Mouse (Mus musculus) adrenal gland, postnatal 25 days (tissue): ENCODE measurements around the gene Myo7a. TPM values are rescaled to one million over a fixed set of nuclear protein-coding genes. Genes with fewer than 3 reads are reported as not detected.

Source experiments
- DNase-seq: peaks from one replicate; pipeline ENCODE4 v3.0.0; 2021; ENCODE audit warnings: mixed read lengths
- total RNA-seq: library from RNA; stranded (reverse); gene quantifications from 2 replicates; pipeline ENCODE4 v1.2.3, GENCODE M21; 2021

Myo7a gene
- total RNA-seq, 1 experiment from 2014 or later = 206 TPM

GRCm38 (mm10) chr7:98103002-98103941 is 16.1 kb downstream of the Myo7a start:
- peak; percentile 78 for DNase-seq

- no peak for DNase-seq
These were observed 16.8 kb downstream of the Myo7a start for GRCm38 (mm10) chr7:98102488-98102887.

- DNase-seq = no peak
These were observed 21.8 kb downstream of the Myo7a start for GRCm38 (mm10) chr7:98097557-98097956.

DNA sequence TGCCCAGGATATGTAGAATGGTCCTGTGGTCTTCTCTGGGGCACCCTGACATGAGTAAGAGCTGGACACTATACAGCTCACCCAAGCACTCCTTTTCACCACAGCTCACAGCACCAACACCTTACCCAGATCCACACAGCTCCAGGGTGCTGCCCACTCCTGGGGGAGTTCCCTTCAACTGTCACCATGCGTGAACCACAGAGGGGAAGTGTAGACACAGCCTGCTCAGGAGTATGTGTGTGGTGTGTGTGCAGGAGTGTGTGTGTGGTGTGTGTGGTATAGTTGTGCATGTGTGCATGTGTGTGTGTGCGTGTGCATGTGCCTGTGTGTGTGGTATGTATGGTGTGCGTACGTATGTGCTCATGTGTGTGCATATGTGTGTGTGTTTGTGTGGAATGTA is 23.5 kb downstream of the Myo7a start:
- DNase-seq = no peak

GRCm38 (mm10) chr7:98086346-98086745 is 33.0 kb downstream of the Myo7a start:
- no peak for DNase-seq

GRCm38 (mm10) chr7:98085314-98085713 is 34.0 kb downstream of the Myo7a start:
- DNase-seq = no peak

DNA sequence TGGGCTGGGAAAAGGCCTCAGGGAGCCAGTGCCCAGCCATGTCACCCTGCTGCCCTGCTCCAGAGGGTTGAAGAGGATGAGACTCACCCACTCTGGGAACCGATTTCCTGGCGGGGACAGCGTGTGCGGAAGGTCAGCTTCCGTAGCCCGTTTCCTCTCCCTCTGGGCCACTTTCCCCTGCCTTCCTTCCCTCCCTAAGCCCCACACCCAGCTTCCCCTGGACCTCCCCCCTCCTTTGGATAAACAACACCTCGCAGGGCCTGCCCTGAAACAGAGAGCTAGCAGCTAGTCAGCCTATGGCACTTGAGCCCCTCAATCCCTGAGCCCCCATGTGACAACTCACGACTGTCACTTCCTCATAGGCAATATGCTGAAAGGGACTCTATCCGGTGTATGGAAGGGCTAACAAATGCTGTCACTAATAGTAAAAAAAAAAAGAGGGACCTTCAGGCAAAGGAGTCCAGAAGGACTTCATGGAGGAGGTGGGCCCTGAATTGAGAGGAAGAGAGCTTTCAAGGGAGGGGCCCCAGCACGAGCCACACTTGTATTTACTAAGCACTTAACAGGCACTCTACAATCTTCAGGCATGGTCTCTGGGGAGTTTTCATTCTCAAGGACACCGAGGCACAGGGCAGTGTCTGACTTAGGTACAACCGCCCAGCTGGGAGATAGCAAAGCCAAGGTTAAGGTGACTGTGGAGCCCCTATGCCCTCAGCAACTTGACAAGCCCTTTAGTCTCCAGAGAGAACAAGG is 34.6 kb downstream of the Myo7a start:
- DNase-seq = no peak

- DNase-seq = no peak
These were observed 36.9 kb downstream of the Myo7a start for GRCm38 (mm10) chr7:98082376-98082775.

DNA sequence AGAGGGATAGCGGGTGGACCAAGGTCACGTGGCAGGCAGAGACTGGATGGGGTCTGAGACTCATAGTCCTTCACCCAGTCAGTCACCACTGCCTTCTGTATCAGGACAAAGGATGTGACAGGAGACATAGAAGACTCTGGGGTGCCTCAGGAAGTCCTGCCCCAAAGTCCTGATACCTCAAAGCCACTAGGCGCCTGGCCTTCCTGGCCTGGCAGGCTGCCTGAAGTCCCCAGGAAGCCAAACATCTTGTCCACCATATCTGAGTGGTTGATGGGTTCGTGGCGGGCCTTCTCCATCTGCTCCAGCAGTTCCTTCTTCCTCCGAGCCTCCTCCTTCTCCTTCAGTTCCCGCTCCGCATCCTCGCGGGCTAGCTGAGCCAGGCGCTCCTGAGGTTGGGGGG is 41.9 kb downstream of the Myo7a start:
- DNase-seq = no peak

DNA sequence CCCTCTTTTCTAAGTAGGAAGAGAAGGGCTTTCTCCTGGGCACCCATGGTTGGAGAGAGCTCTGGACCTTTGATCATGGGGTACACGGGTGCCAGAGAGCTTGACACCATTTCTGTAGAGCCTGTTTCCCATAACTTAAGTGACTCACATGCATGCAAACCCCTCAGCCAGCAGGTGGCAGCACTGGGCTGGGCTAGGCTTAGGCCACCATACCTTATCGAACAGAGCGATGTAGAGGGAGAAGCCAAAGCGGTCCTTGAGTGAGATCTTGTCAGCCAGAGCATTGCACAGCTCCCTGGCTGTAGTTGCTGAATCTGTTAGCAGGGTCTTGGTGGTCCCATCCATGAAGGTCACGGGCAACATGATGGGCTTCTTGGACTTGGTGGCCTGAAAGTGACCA is 47.7 kb downstream of the Myo7a start:
- peak; percentile 92 for DNase-seq

DNA sequence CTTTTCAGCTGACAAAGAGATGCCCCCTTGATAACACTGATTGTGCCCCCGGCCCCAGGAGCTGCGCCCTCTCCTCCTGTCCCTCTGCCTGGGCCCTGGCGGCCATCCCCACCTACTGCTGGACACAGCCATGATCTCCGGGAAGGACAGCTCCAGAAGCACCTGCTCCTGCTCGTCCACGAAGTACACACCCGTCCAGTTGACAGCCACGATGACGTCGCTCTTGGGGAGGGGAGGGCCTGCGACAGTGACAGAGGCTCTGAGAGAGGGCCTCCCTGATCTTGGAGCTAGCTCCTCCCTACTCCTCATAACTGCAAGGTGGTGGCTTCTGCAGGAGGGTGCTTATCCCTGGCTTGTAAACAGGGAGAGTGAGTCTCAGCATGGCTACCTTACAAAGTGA is 53.1 kb downstream of the Myo7a start:
- DNase-seq = no peak

DNA sequence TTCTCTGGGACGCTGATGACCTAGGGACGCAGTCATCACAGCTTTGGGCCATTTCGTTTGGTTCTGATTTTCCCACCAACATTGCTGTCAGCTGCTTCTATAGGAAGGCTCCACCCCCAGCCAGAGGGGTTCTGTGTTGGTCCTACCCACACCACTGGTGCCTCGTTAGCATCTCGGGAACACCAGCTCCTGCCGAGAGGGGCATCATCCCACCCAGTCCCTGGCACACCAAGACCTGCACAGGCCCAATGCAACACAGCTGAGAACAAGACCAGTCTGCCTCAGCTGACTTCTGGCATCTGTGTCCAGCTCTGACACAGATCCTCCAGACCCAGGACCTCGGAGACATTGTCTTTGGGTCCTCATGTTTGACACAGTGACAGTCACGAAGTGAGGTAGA is 64.4 kb downstream of the Myo7a start:
- no peak for DNase-seq

DNA sequence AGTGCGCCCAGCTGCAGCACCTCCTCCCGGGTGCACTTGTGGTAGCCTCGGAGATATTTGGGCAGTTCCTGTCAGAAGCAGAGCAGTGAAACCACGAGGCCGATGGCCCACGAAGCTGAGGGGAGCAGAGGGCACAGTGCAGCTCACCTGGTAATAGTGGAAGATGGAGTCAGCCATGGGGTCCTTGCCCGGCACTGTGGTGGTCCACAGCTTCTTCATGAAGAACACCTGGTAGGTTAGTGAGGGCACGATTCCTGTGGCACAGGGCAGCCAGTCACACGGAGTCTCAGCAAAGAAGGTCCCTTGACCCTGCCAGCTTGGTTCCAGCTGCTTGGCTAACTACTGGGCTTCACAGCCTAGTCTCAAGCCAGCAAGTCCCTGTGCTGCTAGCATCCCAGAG is 64.9 kb downstream of the Myo7a start:
- no peak for DNase-seq

- DNase-seq = peak; percentile 77
These were observed 67.3 kb downstream of the Myo7a start for GRCm38 (mm10) chr7:98051980-98052379.

DNA sequence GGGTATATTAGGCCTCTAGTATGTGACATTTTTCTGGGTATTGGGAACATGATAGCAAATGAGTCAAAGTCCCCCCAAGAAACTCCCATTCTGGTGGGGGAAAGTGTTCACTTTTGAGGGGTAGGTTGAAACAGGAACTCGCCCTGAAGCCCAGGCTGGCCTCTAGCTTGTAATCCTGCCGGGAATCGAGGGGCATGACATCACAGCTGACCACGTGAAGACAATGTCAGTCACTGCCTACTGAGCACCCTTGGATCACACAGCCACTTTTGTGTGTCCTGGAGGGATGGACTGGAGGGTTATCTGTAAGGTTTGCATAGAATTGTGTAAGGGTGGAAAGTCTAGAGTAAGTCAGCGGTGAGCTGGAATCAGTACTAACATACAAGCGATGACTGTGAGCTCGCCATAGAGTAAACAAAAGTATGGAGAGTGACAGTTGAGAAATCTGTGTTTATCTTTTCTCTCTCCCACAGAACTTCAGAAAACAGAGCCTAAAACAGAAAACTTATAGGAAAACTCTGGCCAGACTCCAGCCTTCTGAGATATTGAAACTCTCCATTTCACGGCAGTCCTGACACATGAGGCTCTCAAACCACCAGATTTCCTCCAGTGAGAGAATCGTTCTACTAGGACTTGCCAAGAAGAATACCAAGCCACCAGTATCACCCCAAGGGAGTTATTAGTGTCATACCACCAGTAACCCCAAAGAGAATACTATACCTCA is 71.1 kb downstream of the Myo7a start:
- DNase-seq = no peak

DNA sequence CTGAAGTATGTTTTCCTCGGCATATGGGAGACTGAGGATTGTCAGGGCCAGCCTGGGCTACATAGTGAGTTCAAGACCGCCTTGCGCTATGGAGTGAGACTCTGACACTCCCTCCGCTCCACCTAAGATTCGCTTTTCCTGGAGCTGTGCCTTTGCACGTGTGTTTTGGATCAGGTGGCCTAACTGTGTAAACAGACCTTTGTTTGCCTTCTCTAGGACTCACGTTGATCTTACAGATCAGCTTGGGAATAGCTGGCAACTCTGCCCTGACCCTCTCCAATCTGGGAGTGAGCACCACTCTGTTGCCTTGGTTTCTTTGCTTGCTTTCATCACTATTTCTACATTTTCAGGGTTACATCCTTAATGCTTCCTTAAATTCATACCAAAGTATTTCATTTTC is 116.7 kb downstream of the Myo7a start:
- no peak for DNase-seq

Other genes with a start within 250 kb of the Myo7a start
- not detected in 2 replicates for gene Gdpd4, start 199.6 kb downstream of the Myo7a start, total RNA-seq
- 5.2 and 5.4 TPM in 2 replicates for gene Omp, start 26.0 kb upstream of the Myo7a start, total RNA-seq
- gene Capn5, start 58.8 kb upstream of the Myo7a start, total RNA-seq = 4.0 and 9.5 TPM in 2 replicates
- 5.6 and 12.4 TPM in 2 replicates for gene B3gnt6, start 80.0 kb upstream of the Myo7a start, total RNA-seq
- gene Acer3, start 201.7 kb upstream of the Myo7a start, total RNA-seq = 12.9 and 20.0 TPM in 2 replicates
- gene Tsku, start 241.8 kb upstream of the Myo7a start, total RNA-seq = 22.9 and 40.6 TPM in 2 replicates